Mouse (Mus musculus) CH12F3 (cell line): ENCODE data around the gene Kctd20.

Experiments used
- in situ Hi-C: fragments of 300-500 bp; cut with MboI; formaldehyde crosslinking; loops from 2 replicates; pipeline ENCODE4 v1.14.3; 2020; ENCODE audit warnings: low sequenced_read_pairs

Kctd20 gene

DNA sequence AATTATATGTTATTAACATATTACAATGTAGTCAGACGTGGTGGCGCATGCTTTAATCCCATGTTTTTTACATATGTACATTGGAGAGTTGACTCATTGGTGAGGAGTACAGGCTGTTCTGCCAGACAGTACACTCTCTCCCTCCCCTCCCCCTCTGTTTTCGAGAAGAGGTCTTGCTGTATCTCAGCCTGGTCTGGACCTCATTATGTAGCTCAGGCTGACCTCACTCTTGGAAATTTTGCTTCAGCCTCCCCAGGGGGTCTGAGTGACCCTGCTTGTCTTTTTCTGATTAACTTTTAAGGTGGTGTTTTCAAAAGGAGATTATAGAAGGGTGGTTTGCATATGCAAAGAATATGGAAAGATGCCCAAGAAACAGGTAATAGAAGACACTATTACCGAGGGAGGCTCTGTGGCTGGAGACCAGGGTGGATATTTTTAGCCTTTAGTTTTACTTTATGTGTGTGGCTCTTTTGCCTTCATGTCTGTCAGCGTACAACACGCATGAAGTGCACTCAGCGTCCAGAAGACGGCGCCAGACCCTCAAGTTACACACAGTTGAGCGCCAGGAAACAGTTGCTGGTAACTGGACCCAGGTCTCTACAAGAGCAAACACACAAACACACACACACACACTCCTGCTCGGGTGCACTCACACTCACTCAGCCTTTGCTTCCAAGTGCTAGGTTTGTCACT is 66.7 kb downstream of the Kctd20 start:
- in situ Hi-C loops = no loop called here
